Mouse (Mus musculus): ENCODE measurements around the gene Mtfr1l.
A peak's percentile ranks its signal among the peaks of the same experiment; 100 is the strongest.
"Not testable (repeated sequence)": the region's sequence is repeated elsewhere in the genome, so short reads cannot be mapped to it uniquely, and the experiment has no call there.

The Mtfr1l gene

GRCm38 (mm10) chr4:134516981-134517380, 18.2 kb downstream of the Mtfr1l start:
- DNase-seq (ENCODE audit: low spot score) = peak; percentile 30

GRCm38 (mm10) chr4:134515614-134516013, 19.6 kb downstream of the Mtfr1l start:
- DNase-seq (ENCODE audit: low spot score) = no peak

- no peak for DNase-seq (ENCODE audit: low spot score)
Measured at GRCm38 (mm10) chr4:134514309-134514930, 20.8 kb downstream of the Mtfr1l start.

- peak; percentile 80 for DNase-seq (ENCODE audit: low spot score)
Measured at GRCm38 (mm10) chr4:134512798-134513197, 22.4 kb downstream of the Mtfr1l start.

GRCm38 (mm10) chr4:134511730-134512129, 23.5 kb downstream of the Mtfr1l start:
- no peak for DNase-seq (ENCODE audit: low spot score)

GRCm38 (mm10) chr4:134510845-134511411, 24.3 kb downstream of the Mtfr1l start, which contains the start of gene Aunip:
TSS of gene Aunip (plus strand) at chr4:134510999.
- DNase-seq (ENCODE audit: low spot score) = peak; percentile 90

- no peak for DNase-seq (ENCODE audit: low spot score)
Measured at GRCm38 (mm10) chr4:134510396-134510795, 24.8 kb downstream of the Mtfr1l start.

GRCm38 (mm10) chr4:134506713-134507112, 28.5 kb downstream of the Mtfr1l start:
- DNase-seq (ENCODE audit: low spot score) = no peak

GRCm38 (mm10) chr4:134505966-134506594, 29.1 kb downstream of the Mtfr1l start:
- DNase-seq (ENCODE audit: low spot score) = no peak

- no peak for DNase-seq (ENCODE audit: low spot score)
Measured at GRCm38 (mm10) chr4:134505303-134505789, 29.8 kb downstream of the Mtfr1l start.

GRCm38 (mm10) chr4:134503686-134504357, 31.4 kb downstream of the Mtfr1l start:
- DNase-seq (ENCODE audit: low spot score) = no peak

GRCm38 (mm10) chr4:134501095-134501494, 34.1 kb downstream of the Mtfr1l start:
- no peak for DNase-seq (ENCODE audit: low spot score)

GRCm38 (mm10) chr4:134498983-134499382, 36.2 kb downstream of the Mtfr1l start:
- DNase-seq (ENCODE audit: low spot score) = not testable (repeated sequence)

- peak; percentile 45 for DNase-seq (ENCODE audit: low spot score)
Measured at GRCm38 (mm10) chr4:134497986-134498731, 37.0 kb downstream of the Mtfr1l start.

GRCm38 (mm10) chr4:134497223-134497622, 38.0 kb downstream of the Mtfr1l start:
- DNase-seq (ENCODE audit: low spot score) = no peak

GRCm38 (mm10) chr4:134496595-134497210, 38.5 kb downstream of the Mtfr1l start, which contains the start of gene Paqr7:
TSS of gene Paqr7 (plus strand) at chr4:134496697.
- DNase-seq (ENCODE audit: low spot score) = peak; percentile 85

GRCm38 (mm10) chr4:134495546-134495923, 39.7 kb downstream of the Mtfr1l start:
- no peak for DNase-seq (ENCODE audit: low spot score)

GRCm38 (mm10) chr4:134494780-134495545, 40.2 kb downstream of the Mtfr1l start:
- DNase-seq (ENCODE audit: low spot score) = no peak

GRCm38 (mm10) chr4:134494161-134494560, 41.0 kb downstream of the Mtfr1l start:
- not testable (repeated sequence) for DNase-seq (ENCODE audit: low spot score)

- no peak for DNase-seq (ENCODE audit: low spot score)
Measured at GRCm38 (mm10) chr4:134491716-134492115, 43.5 kb downstream of the Mtfr1l start.

All from ovary, postnatal 36 days (tissue).